Mouse (Mus musculus) embryonic fibroblast, embryonic 13.5 days (primary cell): ENCODE measurements around the gene Tspan14.

Source experiments
- CTCF ChIP-seq: IDR thresholded peaks from 2 replicates; pipeline ENCODE4 v1.5.1; 2011; ENCODE audit warnings: mild to moderate bottlenecking, control low read depth, low read length, moderate library complexity, borderline replicate concordance; ENCODE audit not compliant: insufficient read depth
- POLR2A ChIP-seq: IDR thresholded peaks from 2 replicates; pipeline ENCODE4 v1.6.1; 2011; ENCODE audit warnings: low read depth, mild to moderate bottlenecking, control low read depth, low read length, moderate library complexity

GRCm38 (mm10) chr14:40957607-40958006 lies 9.0 kb downstream of the Tspan14 start:
- no peak for TF ChIP-seq CTCF
- TF ChIP-seq POLR2A, result no peak
